Mouse (Mus musculus): Measurements from ENCODE around the gene Tmem256. TPM values are rescaled to one million over a fixed set of nuclear protein-coding genes. Genes with fewer than 3 reads are reported as not detected.

Tmem256 gene
- total RNA-seq, 1 experiment from 2014 or later: 130 TPM

DNA sequence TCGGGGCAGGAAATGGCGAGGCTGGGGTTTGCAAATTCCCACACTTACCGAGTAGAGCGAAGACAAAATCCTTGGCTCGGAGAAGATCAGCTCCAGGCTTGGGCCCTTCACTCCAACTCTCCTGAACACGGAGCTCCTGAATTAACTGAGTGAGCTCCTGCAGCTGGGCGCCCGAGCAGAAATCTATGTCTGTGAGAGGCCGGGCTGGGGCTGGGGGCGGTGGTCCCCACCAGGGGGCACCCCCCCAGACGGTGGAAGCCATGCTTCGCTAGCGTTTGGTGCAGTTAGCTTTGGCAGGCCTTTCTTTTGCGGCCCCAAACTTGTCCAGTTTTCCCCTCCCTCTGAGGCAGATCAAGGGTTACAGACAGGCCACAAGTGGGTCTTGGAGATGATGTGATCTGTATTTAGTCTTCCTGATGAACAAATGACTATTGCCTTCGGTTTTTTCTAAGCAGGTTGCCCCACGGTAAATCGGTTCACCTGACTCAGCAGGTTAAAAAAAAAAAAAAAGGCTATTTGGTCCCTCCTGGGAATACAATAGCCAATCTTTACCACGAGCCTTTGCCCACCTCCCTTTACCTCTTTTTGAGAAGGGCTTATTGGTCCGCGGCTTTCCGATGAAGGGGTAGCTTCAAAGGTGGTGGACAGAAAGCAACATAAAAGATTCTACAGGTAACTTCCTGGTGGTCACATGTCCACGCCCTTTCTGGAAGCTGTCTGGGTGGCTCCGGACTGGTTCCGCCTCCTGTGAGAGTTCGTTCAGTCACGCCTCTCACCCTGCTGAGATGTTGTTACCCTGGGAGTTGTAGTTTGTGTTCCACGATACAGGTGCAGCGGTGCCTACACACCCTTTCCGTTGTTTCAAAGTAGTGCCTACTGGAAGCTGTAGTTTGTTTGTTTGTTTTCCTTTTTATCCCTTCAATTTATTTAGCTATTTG lies 33.1 kb upstream of the Tmem256 start, which contains the start of gene Tmem102:
Gene Tmem102 (minus strand): TSS at position 653 of the 938 bp plus-strand sequence.
- no peak for ATAC-seq (replicated peaks in 1 of 2; ENCODE audit: insufficient read depth in 1 of 2, low FRiP score in 2 of 2, low TSS enrichment in 1 of 2, low read depth in 1 of 2, poor library complexity in 2 of 2, severe bottlenecking in 2 of 2)

DNA sequence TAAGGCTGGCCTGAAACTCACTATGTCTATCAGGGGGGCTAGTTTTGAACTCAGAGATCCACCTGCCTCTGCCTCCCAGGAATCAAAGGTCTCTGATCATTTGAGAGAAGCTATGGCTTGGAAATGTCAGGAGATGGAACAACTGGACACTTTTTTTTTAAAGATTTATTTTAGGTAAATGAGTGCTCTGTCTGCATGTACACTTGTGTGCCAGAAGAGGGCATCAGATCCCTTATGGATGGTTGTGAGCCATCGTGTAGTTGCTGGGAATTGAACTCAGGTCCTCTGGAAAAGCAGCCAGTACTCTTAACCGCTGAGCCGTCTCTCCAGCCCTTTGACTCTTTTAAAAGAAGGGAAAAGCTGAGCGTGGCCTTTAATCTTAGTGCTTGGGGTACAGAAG lies 31.9 kb upstream of the Tmem256 start:
- no peak for ATAC-seq (replicated peaks in 1 of 2; ENCODE audit: insufficient read depth in 1 of 2, low FRiP score in 2 of 2, low TSS enrichment in 1 of 2, low read depth in 1 of 2, poor library complexity in 2 of 2, severe bottlenecking in 2 of 2)

DNA sequence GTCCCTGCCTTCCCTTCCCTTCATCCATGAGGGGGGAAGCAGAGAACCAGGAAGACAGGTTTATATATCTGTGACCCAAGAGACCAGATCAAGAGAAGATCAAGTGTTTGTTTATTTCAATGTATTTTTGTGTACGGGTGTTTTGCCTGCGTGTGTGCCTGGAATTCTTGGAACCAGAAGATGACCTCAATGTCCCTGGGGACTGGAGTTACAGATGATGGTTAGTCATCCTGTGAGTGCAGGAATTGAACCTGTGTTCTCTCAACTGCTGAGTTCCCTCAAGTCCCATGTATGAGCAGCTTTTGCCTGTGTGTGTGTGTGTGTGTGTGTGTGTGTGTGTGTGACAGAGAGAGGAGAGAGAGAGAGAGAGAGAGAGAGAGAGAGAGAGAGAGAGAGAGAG lies 30.7 kb upstream of the Tmem256 start:
- ATAC-seq (replicated peaks in 1 of 2; ENCODE audit: insufficient read depth in 1 of 2, low FRiP score in 2 of 2, low TSS enrichment in 1 of 2, low read depth in 1 of 2, poor library complexity in 2 of 2, severe bottlenecking in 2 of 2): no peak

DNA sequence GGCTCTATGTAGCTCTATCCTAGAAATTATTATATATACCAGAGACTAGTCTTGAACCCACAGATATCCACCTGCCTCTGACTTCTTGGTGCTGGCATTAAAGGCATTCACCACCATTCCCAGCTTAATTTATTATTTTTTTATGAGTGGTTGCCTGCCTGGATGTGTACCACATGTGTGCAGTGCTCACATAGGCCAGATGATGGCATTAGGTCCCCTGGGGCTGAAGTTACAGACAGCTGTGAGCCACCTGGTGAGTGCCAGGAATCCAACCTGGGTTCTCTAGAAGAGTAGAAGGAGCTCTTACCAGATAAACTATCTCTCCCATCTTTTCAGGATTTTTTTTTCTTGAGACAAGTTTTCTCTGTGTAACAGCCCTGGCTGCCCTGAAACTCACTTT lies 28.0 kb upstream of the Tmem256 start:
- ATAC-seq (replicated peaks in 1 of 2; ENCODE audit: insufficient read depth in 1 of 2, low FRiP score in 2 of 2, low TSS enrichment in 1 of 2, low read depth in 1 of 2, poor library complexity in 2 of 2, severe bottlenecking in 2 of 2): no peak

DNA sequence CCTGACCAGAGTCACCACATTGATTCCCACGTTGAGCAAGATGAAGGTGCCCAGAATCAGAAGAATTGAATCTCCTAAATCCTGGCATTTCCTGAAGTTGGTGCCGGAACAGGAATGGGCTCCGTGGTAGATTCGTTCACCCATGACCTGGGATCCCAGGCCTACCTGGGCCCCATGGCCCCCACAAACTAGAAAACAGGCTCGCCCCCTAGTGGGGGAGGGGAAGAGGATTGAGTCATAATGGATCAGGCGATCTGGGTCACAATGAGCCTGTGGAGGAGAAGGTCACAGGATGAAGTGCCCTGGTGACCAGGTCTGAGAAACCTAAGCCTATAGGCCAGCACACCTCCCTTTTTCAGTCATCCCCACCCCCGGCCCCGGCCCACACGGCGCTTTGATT lies 23.2 kb upstream of the Tmem256 start, which contains the start of gene Gm39566:
Gene Gm39566 (minus strand): TSS at position 144 of the 400 bp plus-strand sequence.
- no peak for ATAC-seq (replicated peaks in 1 of 2; ENCODE audit: insufficient read depth in 1 of 2, low FRiP score in 2 of 2, low TSS enrichment in 1 of 2, low read depth in 1 of 2, poor library complexity in 2 of 2, severe bottlenecking in 2 of 2)

DNA sequence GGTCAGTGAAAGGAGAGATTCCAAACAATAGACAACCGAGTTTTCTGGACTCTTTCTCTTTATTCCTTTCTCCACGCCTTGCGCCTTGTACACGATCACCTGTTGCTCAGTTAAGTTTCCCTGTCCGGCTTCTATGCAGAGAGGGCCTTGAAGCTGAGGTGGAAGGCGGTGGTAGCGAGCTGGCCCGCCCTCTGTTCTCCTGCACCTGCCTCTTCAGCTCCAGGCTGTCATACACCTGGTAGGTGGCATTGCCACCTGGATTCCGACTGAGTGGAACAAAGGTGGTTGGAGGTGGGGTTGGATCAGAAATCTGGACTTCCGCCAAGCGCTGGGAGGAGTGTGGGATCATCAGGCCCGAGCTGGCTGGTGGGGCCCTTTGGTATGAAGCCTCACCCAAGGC lies 21.8 kb upstream of the Tmem256 start:
- ATAC-seq (replicated peaks in 1 of 2; ENCODE audit: insufficient read depth in 1 of 2, low FRiP score in 2 of 2, low TSS enrichment in 1 of 2, low read depth in 1 of 2, poor library complexity in 2 of 2, severe bottlenecking in 2 of 2): no peak

DNA sequence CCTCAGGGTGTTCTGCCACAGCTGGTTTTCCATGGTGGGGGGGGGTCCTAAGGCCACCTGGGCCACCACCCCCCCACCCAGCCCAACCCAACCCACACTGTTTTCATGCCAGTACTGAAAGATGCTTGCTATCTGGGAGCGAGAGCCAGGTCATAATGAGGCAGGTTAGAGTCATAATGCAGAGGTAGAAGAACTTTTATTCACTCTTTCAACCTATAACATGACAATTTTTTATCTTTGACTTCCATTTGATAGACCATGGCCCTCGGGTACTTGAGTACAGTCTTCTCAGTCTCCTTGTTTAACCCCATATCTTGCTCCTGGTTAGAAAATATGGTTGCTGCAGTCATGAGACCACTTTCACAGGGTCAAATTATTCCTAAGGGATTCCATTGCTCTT lies 19.9 kb upstream of the Tmem256 start, which contains the start of gene Spem2:
Gene Spem2 (minus strand): TSS at position 101 of the 400 bp plus-strand sequence.
- no peak for ATAC-seq (replicated peaks in 1 of 2; ENCODE audit: insufficient read depth in 1 of 2, low FRiP score in 2 of 2, low TSS enrichment in 1 of 2, low read depth in 1 of 2, poor library complexity in 2 of 2, severe bottlenecking in 2 of 2)

DNA sequence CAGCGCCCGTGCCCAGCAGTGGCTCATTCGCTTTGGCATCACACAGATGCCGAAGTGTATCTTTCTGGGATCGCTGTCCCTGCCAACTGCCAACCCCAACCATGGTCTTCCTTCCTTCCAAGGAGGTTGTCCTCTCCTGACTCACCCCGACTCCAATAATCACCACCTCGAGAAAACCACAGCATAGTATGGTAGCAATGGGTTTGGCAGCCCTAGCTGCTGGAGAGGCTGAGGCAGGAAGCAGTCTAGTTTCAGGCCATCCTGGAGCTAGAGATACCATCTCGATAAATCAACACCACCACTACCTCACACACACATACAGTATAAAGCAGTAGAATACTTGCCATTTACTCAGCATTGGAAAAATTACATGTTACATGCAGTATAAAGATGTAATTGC lies 19.4 kb upstream of the Tmem256 start:
- ATAC-seq (replicated peaks in 1 of 2; ENCODE audit: insufficient read depth in 1 of 2, low FRiP score in 2 of 2, low TSS enrichment in 1 of 2, low read depth in 1 of 2, poor library complexity in 2 of 2, severe bottlenecking in 2 of 2): no peak

DNA sequence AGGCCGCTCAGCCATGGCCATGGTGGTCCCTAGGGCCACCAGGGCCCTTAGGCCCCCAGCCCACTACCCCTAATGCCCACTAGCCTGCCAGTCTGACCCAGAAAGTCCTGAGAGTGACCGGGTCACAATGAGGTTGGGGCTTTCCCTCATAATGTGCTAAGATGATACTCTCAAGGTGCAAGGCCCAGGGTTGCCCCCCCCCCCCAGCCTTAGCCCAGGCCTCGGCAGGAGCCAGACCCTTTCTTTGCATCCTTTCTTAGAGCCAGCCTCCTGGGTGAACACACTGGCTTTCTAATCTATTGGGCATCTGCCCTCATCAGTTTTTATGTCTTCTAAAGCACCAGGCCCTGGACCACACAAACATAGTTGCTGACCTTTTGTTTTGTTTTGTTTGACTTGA lies 16.2 kb upstream of the Tmem256 start, which contains the start of gene Spem1:
Gene Spem1 (minus strand): TSS at position 101 of the 400 bp plus-strand sequence.
- ATAC-seq (replicated peaks in 1 of 2; ENCODE audit: insufficient read depth in 1 of 2, low FRiP score in 2 of 2, low TSS enrichment in 1 of 2, low read depth in 1 of 2, poor library complexity in 2 of 2, severe bottlenecking in 2 of 2): no peak

DNA sequence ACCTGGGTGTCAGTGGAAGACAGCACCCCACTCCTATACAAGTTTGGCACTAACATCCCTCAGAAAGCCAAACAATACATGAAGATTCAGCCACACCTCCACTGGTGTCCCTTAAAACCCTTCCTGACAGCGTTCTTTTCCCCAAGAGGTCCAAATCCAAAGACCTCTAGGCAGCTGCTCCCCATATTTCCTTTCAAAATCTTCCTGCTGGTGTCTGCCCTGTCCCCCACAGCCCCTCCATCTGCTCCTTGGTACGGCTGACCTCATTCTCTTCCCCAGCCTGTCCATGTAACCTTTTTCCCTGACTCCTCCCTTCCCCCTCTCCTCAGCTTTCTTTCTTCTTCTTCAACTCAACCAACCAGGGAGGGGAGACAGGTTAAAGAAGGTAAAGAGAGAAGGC lies 14.9 kb upstream of the Tmem256 start:
- no peak for ATAC-seq (replicated peaks in 1 of 2; ENCODE audit: insufficient read depth in 1 of 2, low FRiP score in 2 of 2, low TSS enrichment in 1 of 2, low read depth in 1 of 2, poor library complexity in 2 of 2, severe bottlenecking in 2 of 2)

DNA sequence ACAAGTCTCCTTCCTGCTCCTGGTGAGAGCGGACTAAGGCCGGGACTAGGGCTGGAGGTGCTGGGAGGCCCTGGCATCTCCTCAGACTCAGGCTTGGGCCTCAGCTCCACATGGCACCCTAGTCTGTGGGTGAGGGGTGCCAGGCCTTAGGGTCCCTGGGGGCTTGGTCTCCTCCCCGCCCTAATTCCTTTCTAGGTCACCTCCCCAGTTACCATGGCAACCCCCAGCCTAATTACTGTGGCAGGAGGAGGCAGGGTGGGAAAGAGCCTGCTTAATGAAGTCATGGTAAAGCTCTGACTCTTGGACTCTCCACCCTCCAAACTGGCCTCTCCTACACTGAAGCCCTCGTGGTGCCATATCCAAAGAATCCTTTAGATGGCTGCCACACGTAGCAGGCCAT lies 9.5 kb upstream of the Tmem256 start:
- ATAC-seq (replicated peaks in 1 of 2; ENCODE audit: insufficient read depth in 1 of 2, low FRiP score in 2 of 2, low TSS enrichment in 1 of 2, low read depth in 1 of 2, poor library complexity in 2 of 2, severe bottlenecking in 2 of 2): no peak

DNA sequence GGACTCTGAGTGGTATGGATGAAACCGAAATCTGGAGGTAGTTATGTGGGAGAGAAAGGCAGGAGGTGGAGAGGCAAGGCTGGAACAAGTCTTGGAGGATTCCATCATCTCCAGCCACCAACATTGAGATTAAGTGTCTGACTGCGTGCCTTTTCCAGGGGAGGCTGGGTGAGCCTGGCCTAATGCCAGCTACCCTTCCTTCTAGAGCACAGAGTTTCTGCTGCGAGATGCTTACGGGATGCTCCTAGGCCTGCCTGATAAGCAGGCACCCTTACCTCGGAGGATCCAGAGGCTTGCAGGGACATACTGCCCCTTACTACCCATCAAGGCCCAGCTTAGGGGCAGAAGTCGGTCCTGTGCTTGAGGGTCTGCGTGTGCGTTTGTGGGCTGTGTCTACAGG lies 4.8 kb upstream of the Tmem256 start:
- no peak for ATAC-seq (replicated peaks in 1 of 2; ENCODE audit: insufficient read depth in 1 of 2, low FRiP score in 2 of 2, low TSS enrichment in 1 of 2, low read depth in 1 of 2, poor library complexity in 2 of 2, severe bottlenecking in 2 of 2)

DNA sequence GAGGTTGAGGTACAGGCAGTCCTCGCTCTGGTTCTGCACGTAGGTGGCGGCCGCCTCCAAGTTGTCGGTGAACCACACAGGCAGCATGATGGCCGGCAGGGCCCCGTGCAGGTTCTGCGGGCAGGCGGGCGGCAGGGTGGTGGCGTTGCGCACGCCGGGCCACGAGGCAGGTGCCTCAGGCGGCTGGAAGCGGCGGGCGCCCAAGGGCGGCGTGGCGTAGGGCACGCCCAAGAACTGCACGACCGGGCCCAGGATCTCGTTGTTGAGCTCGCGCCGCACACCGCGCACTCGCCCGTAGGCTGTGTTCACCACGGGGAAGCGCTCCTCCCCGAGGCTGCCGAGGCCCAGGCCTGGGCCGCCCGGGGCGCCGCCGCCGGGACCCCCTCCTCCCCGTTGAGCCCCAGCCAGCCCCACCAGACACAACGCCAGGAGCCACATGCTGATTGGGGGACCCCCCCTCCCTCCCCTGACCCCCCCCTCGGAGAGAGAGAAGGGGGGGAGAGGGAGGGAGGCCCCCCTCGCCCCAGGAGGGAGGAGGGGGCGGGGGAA lies 4.2 kb upstream of the Tmem256 start:
- ATAC-seq (replicated peaks in 1 of 2; ENCODE audit: insufficient read depth in 1 of 2, low FRiP score in 2 of 2, low TSS enrichment in 1 of 2, low read depth in 1 of 2, poor library complexity in 2 of 2, severe bottlenecking in 2 of 2): peak in 1 of 2 experiments; percentile 26; a peak in 2 of 4 replicates

DNA sequence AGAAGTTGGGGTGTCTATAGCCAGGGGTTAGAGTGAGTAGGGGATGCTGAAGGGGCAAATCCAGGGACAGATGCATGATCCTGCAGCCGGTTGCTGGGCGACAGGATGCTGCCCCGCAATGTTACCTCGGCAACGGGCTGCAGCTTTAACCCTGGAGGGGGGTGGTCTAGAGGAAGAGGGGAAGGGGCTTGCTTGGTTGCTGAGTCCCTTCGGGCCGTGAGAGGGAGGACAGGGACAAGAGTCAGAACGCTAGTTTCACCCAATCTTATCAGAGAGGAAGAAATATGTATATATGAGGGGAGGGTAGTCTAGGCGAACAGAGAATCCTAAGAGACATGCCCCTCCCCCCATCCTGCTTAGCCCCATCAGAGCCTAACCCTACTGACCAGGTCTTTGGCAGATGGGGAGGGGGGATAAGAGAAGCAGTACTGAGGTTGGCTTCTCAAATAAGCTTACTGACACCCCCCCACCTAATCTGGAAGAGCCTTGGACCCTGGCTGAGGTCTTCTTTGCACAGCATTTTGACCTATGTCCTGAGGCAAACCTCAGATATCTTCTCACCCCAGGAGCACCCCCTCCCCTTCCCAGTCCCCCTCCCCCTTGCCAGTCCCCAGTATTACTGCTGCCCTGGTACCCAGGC lies 2.9 kb upstream of the Tmem256 start:
- no peak for ATAC-seq (replicated peaks in 1 of 2; ENCODE audit: insufficient read depth in 1 of 2, low FRiP score in 2 of 2, low TSS enrichment in 1 of 2, low read depth in 1 of 2, poor library complexity in 2 of 2, severe bottlenecking in 2 of 2)

DNA sequence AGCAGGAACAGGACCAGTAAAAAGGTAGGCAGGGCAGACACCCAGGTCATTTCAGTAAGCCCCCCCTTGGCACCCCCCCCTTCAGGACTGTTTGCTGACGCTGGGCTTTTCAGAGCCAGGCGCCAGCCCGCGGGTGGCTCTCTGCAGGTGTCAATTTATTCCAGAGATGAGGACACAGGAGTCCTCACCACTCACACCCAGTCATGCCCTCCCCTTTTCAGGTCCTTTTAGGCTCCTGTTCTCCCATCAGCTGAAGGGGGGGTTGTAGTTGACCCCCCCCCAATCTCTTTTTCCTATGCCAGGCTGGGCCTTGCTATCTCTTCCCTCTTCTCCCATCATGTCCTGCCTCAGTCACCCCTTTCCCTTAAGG lies 2.4 kb upstream of the Tmem256 start:
- ATAC-seq (replicated peaks in 1 of 2; ENCODE audit: insufficient read depth in 1 of 2, low FRiP score in 2 of 2, low TSS enrichment in 1 of 2, low read depth in 1 of 2, poor library complexity in 2 of 2, severe bottlenecking in 2 of 2): no peak

DNA sequence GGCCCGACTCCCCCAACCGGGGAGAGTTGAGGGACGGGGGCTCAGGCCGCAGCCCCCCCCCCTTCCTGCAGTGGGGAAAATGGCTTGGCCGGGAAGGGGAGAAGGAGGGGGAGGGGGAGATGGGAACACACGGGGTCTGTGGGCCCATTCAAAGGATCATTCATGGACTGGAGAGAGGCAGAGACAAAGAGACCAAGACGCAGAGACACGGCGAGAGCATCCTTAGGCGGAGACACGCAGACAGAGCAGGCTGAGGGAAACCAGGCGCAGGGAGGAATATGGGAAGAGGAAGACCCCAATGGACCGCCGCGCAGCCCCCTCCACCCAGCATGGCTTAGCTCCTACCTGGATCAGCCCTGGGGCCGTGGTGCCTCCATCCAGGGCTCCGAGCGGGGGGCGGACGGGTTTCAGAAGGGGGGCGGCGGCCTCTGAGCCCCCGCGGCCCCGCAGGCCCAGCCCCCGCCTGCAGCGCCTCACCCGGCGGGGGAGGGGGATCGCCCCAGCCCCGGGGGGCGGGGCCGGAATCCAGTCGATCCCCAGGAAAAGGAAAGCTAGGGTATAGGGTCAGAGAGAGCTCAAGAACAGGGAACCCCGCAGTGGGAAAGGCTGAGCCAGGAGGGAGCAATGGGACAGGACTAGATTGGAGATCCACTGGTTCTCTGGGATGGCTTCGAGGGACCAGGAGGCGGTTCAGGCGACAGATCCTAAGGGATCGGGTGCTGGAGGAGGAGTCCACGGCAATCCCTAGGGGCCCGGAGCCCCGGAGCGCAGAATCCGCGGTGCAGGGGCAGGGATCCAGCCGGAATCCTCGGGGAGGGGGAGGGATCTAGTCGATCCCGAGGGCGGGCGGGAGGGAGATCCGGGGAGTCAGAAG lies 1.4 kb upstream of the Tmem256 start:
- no peak for ATAC-seq (replicated peaks in 1 of 2; ENCODE audit: insufficient read depth in 1 of 2, low FRiP score in 2 of 2, low TSS enrichment in 1 of 2, low read depth in 1 of 2, poor library complexity in 2 of 2, severe bottlenecking in 2 of 2)

DNA sequence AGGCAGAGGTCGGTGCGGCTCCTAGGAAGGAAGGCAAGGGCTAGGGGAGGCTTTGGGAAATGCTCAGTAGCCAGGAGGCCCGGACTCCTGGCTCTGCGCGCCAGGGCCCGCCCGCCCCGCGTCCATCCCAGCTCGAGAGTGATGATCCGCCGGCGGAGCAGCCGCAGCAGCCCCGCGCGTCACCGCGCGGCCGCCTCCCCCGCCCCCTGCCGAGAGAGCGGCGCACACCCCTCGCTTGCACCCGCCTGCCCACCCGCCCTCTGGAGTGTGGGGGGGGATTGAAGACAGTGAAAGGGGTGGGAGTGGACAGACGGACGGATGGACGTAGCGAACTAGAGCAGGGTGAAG lies 736 bp upstream of the Tmem256 start, which contains the start of gene Nlgn2:
Gene Nlgn2 (minus strand): TSS at position 181 of the 348 bp plus-strand sequence.
- peak; percentile 2 to 19; a peak in 1 of 4 replicates for ATAC-seq (replicated peaks in 1 of 2; ENCODE audit: insufficient read depth in 1 of 2, low FRiP score in 2 of 2, low TSS enrichment in 1 of 2, low read depth in 1 of 2, poor library complexity in 2 of 2, severe bottlenecking in 2 of 2)
